Mouse (Mus musculus) C2C12 (cell line): Measurements from ENCODE around the gene Sv2b.

Source experiments
- CTCF ChIP-seq: IDR thresholded peaks from one replicate; pipeline ENCODE4 v1.5.1; 2011; ENCODE audit not compliant: control insufficient read depth, insufficient read depth, insufficient read length
- MAX ChIP-seq: IDR thresholded peaks from one replicate; pipeline ENCODE4 v1.6.1; 2011; ENCODE audit warnings: mild to moderate bottlenecking, control low read depth
- MYOD1 ChIP-seq: IDR thresholded peaks from one replicate; pipeline ENCODE4 v1.6.1; 2011; ENCODE audit warnings: low read depth; ENCODE audit not compliant: control insufficient read depth, insufficient read length
- USF1 ChIP-seq: IDR thresholded peaks from one replicate; pipeline ENCODE4 v1.6.1; 2011; ENCODE audit warnings: low read depth, mild to moderate bottlenecking, control low read depth, moderate library complexity

DNA sequence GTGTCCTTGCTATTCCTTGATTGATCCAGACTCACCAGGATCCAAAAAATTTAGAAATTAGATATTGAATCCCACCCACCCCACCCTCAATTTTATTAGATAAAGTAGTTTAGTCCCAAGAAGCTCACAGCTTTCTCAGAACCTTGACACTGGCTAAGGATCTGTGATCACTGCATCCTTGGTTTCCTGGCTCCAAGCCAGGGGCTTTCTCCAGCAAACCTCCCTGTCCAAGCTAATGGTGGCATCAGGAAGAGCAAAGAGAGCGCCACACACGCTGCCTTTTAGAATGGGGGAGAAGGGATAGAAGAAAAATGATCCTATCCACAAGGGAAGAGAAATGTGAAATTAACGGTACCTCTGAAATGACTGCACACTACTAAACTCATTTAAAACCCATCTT lies 141.6 kb downstream of the Sv2b start:
- TF ChIP-seq CTCF: no peak
- no peak for TF ChIP-seq USF1
- TF ChIP-seq MAX: no peak
- no peak for TF ChIP-seq MYOD1
